Mouse (Mus musculus) bone marrow, adult 2 months (tissue): ENCODE measurements at regions not wholly inside any gene's neighbourhood (a gene's known extent, or its start where the extent isn't known, plus 50 kb on each side); places are given as distances from the start of the nearest gene placed in this dataset.

ENCODE experiments used
- H3K27ac ChIP-seq: fragments of 200-500 bp; 2 replicates; pipeline ENCODE4 v1.5.1; 2012; ENCODE audit warnings: low read depth, mild to moderate bottlenecking, control low read depth, inconsistent platforms, low read length; ENCODE audit not compliant: control insufficient read depth, poor library complexity, insufficient read depth
- H3K4me1 ChIP-seq: fragments of 200-500 bp; 2 replicates; pipeline ENCODE4 v1.6.1; 2011; ENCODE audit warnings: low read length; ENCODE audit not compliant: control insufficient read depth, insufficient read depth
- H3K4me3 ChIP-seq: fragments of 200-500 bp; replicated peaks from 2 replicates; pipeline ENCODE3; 2011; ENCODE audit warnings: mild to moderate bottlenecking, low read depth, low read length, control low read depth; ENCODE audit not compliant: control insufficient read depth
- CTCF ChIP-seq: fragments of 200-500 bp; IDR thresholded peaks from 2 replicates; pipeline ENCODE4 v1.5.1; 2011; ENCODE audit warnings: low read length, control low read depth; ENCODE audit not compliant: control insufficient read depth, insufficient read depth
- POLR2A ChIP-seq: fragments of 200-500 bp; IDR thresholded peaks from 2 replicates; pipeline ENCODE4 v1.6.1; 2011; ENCODE audit warnings: low read depth, mild to moderate bottlenecking, control low read depth, low read length, borderline replicate concordance; ENCODE audit not compliant: control insufficient read depth
- WGBS: fragments of 180-500 bp; shearing (Covaris S2); methylation state at CpG from one replicate; pipeline ENCODE4 v1.1.7; 2018; 5-methylcytosine and 5-hydroxymethylcytosine counted together

GRCm38 (mm10) chr2:92675247-92675646 is 75.7 kb downstream of the Chst1 start:
- Histone ChIP-seq H3K4me3 (no peak overlapping the region), H3K4me1 (no peaks in the 10 kb centered on the region), H3K27ac (no peak overlapping the region)
- WGBS, result 51% methylated on average over 9 of the region's 9 CpGs
- TF ChIP-seq CTCF, result no peak
- no peak for TF ChIP-seq POLR2A

GRCm38 (mm10) chr2:92678276-92678930 is 78.9 kb downstream of the Chst1 start:
- 82% methylated on average over 5 of the region's 5 CpGs for WGBS
- Histone ChIP-seq H3K4me1 (no peaks in the 10 kb centered on the region), H3K27ac (no peak overlapping the region), H3K4me3 (no peak overlapping the region)
- TF ChIP-seq CTCF (no peak), POLR2A (no peak)

- Histone ChIP-seq H3K4me1 (no peaks in the 10 kb centered on the region), H3K4me3 (no peak overlapping the region), H3K27ac (no peak overlapping the region)
- TF ChIP-seq CTCF (no peak), POLR2A (no peak)
- WGBS, result 68% methylated on average over 3 of the region's 3 CpGs
These were observed 79.6 kb downstream of the Chst1 start for GRCm38 (mm10) chr2:92678999-92679704.

- H3K4me1 ChIP-seq, result no peaks in the 10 kb centered on the region
- H3K27ac ChIP-seq, result no peak overlapping the region
- H3K4me3 ChIP-seq, result no peak overlapping the region
- TF ChIP-seq POLR2A (no peak), CTCF (no peak)
- WGBS, result 92% methylated on average over 9 of the region's 9 CpGs
These were observed 82.7 kb downstream of the Chst1 start for GRCm38 (mm10) chr2:92682256-92682655.

- WGBS, result 68% methylated on average over 1 of the region's 1 CpGs
- H3K4me3 ChIP-seq, result no peak overlapping the region
- no peak for TF ChIP-seq CTCF
- no peak for TF ChIP-seq POLR2A
These were observed 88.2 kb downstream of the Chst1 start for GRCm38 (mm10) chr2:92687702-92688101.

GRCm38 (mm10) chr2:92689203-92689602 is 89.7 kb downstream of the Chst1 start:
- no peak overlapping the region for H3K4me3 ChIP-seq
- H3K4me1 ChIP-seq, result no peaks in the 10 kb centered on the region; the same call in 1 of the 2 replicates
- no peak for TF ChIP-seq CTCF
- no peak for TF ChIP-seq POLR2A
- H3K27ac ChIP-seq, result no peak overlapping the region
- WGBS, result 58% methylated on average over 2 of the region's 2 CpGs

More at GRCm38 (mm10) chr2:92687702-92688101, 88.2 kb downstream of the Chst1 start:
- Histone ChIP-seq H3K27ac (no peak overlapping the region), H3K4me1 (no peaks in the 10 kb centered on the region; the same call in 1 of the 2 replicates)

- no peaks in the 10 kb centered on the region; the same call in 1 of the 2 replicates for H3K4me1 ChIP-seq
- 78% methylated on average over 2 of the region's 2 CpGs for WGBS
- no peak for TF ChIP-seq CTCF
- no peak for TF ChIP-seq POLR2A
- no peak overlapping the region for H3K4me3 ChIP-seq
- H3K27ac ChIP-seq, result no peak overlapping the region
These were observed 90.8 kb downstream of the Chst1 start for GRCm38 (mm10) chr2:92690304-92690703.

- H3K4me1 ChIP-seq, result no peaks in the 10 kb centered on the region; the same call in 1 of the 2 replicates
- no peak for TF ChIP-seq CTCF
- no peak for TF ChIP-seq POLR2A
- no peak overlapping the region for H3K27ac ChIP-seq
- H3K4me3 ChIP-seq, result no peak overlapping the region
- WGBS, result 53% methylated on average over 2 of the region's 2 CpGs
These were observed 91.9 kb downstream of the Chst1 start for GRCm38 (mm10) chr2:92691438-92691837.

GRCm38 (mm10) chr2:92692623-92693022 is 93.1 kb downstream of the Chst1 start:
- Histone ChIP-seq H3K4me1 (no peaks in the 10 kb centered on the region; the same call in 1 of the 2 replicates), H3K27ac (no peak overlapping the region), H3K4me3 (no peak overlapping the region)
- TF ChIP-seq POLR2A (no peak), CTCF (no peak)
- WGBS, result 59% methylated on average over 1 of the region's 1 CpGs
